Mouse (Mus musculus) kidney, postnatal 14 days (tissue): ENCODE data around the gene Efna5.

Source experiments
- DNase-seq: peaks from one replicate; pipeline ENCODE4 v3.0.0; 2022; ENCODE audit warnings: mixed read lengths

The Efna5 gene

GRCm38 (mm10) chr17:62881176-62881790 lies at the start of gene Efna5:
Gene Efna5, minus strand, starts transcription at chr17:62881317.
- DNase-seq, result peak; percentile 44

GRCm38 (mm10) chr17:62915304-62915703 lies 34.2 kb upstream of the Efna5 start:
- DNase-seq, result no peak

- no peak for DNase-seq
These were observed 24.8 kb upstream of the Efna5 start for GRCm38 (mm10) chr17:62905692-62906445.

GRCm38 (mm10) chr17:62899066-62899465 lies 17.9 kb upstream of the Efna5 start:
- DNase-seq, result no peak

GRCm38 (mm10) chr17:62889991-62890390 lies 8.9 kb upstream of the Efna5 start:
- no peak for DNase-seq

DNA sequence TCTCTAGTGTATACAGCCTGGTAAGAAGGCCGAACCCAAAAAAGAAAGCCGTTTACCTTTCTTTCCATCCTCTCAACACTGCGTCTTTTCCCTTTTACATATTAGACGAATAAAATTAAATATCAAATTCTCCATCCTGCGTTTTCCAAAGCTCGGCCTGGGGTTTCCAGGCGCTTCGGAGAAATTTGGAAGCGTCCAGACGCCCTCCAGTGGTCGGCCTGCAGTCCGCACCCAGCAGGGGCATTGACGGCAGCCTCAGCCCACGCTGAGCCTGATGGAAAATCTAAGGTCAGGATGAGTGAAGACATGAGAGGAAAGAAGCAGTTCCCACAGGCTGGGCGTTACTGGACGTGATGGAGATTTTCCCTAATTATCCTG lies 3.0 kb upstream of the Efna5 start:
- peak; percentile 81 for DNase-seq

- DNase-seq, result peak; percentile 48
These were observed 2.5 kb upstream of the Efna5 start for GRCm38 (mm10) chr17:62883476-62884128.

GRCm38 (mm10) chr17:62882726-62883475 lies 1.8 kb upstream of the Efna5 start:
- peak; percentile 86 for DNase-seq

DNA sequence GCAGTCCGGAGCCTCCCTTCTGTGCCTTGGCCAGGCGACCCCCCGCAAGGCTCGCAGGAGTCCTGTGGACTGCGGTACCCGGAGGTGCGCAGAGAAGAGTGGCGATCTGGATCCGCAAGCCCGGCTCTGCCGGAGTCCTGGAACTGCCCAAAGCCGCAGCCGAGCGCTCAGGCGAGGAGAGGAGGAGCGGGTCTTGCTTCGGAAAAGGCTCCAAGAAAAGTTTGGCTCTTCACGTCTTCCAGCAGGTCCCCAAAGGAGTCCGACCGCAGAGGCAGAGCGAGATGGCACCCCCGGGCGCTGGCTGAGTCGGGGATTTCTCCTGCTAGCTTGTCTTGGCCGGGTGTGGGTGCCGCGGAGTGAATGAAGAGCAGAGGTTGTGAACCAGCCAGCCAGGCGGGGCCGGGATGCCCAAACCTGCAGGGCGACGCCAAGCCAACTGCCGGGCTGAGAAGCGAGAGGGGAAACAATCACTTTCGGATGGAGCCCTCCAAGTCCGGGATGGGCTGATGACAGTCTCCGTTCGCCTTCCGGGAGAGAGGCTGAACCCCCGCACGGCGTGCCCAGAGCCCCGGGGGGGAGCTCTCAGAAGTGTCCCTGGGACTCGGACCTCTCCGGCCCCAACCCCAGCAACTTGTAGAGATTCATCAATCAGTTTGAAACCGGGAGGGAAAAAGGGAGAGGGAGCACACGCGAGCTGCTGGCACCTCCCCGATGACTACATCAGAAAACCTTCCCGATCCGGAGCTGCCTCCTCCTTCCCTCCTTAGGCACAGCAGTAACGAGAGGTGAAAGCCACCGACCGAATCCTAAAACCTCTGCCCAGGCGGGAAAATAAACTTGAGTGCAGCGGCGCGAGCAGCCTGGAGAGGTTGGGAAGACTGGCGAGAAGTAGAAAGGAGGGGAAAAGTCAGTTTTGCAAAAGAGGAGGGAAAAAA lies 941 bp upstream of the Efna5 start:
- peak; percentile 45 for DNase-seq

GRCm38 (mm10) chr17:62880311-62881175 lies 574 bp downstream of the Efna5 start:
- peak; percentile 52 for DNase-seq

DNA sequence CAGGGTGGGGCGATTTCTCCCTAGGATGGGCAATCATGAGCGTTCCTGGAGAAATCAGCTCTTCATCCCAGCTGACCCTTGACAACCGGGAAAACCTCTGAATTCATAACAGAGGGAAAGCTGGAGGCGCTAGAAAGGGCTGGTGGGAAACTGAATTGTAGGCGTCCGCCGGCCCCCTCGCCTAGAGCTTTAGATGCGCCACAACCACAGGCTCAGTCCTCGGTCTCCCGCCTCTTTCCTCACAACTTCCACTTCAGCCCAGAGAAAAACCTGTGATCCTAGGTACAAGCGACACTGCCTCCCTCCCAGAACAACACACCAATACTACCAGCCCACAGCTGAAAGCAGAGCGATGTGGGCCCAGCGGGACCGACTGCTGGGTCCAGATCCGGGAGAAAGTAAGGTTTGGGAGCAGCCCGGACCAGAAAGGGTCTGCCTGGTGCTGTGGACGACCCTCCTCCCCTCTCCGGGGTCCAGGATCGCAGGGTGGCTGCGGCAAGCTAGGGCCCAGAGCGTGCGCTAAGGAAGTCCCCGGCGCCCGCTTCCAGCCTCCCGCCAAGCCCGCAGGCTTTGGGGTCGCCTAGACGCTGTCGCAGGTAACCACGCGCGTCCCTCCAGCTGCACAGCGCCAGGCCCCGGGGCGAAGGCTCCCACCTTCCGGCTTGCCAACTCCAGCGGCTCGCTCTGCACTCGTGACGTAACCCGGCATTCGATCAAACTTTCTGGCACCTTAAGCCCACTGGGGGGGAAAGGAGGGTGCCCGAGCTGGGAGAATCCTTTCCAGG lies 1.4 kb downstream of the Efna5 start:
- DNase-seq, result peak; percentile 38

DNA sequence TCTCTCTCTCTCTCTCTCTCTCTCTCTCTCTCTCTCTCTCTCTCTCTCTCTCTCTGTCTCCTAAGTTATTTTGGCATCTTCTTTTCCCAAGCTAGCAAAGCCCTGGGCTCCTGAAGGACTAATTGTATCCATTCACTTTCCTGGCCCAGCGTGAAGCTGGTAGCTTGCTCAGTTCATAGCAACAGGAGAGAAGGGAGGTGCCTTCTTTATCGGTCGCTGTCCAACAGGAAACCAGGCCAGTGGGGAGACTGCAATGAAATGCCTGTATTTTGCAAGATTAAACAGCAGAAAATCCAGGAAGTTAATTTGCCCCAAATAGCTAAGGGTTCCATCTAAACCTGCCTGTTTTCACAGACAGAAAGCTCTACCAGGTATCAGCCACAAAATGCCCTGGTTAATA lies 5.4 kb downstream of the Efna5 start:
- DNase-seq, result no peak

DNA sequence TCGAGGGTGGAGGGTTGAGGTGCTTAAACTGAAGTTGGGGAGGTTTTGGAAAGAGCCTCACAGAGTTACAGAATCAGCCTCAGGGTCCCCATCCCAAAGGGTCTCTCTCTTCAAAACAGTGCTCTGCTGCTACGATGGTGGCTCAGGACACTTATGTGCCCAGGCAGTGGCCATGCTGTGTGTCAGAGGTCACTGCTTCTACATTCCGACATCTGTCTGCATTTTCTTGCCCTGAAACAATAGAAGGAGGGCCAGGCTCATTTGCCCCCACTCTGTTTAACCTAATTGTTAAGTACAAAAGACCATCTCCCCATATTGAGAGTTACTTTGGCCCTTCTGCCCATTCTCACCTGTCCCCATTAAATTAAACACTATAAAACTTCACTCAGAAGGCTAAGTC lies 9.2 kb downstream of the Efna5 start:
- DNase-seq, result no peak

- no peak for DNase-seq
These were observed 9.9 kb downstream of the Efna5 start for GRCm38 (mm10) chr17:62871191-62871590.

DNA sequence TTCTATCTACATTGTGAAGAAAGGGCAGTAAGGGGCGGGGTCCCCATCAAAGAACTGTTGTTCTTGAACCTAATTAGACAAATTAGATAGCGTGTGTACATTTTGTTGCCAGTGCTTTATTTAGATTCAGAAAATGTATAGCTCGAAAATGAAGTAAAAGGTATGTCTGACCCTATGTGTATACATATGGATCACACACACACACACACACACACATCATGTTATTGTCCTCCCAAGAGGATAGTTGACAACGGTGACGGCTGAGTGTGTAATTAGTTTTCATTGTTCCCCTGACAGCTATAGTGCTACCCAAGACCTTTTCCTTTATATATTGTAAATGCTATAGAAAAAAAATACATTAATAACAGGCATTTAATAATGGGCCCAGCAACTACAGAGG lies 10.7 kb downstream of the Efna5 start:
- no peak for DNase-seq

GRCm38 (mm10) chr17:62864966-62865365 lies 16.2 kb downstream of the Efna5 start:
- DNase-seq, result no peak

DNA sequence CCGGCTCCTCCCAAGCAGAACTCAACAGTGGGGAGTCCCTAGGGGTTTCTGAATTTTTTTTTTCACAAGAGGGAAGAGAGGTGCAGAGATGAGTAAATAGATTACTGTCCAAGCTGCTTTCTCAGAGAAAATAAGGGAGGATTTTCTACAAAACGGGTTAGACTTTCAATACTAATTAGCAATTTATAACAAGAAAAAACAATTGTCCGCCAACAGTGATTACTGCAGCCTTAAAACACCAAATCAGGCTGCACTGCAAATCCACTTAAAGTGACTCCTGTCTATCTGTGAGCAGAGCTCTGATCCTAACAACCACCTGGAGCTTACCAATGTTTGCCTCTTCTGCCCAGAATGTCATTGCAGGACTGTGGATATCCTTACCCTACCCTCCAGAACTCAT lies 18.1 kb downstream of the Efna5 start:
- DNase-seq, result no peak

DNA sequence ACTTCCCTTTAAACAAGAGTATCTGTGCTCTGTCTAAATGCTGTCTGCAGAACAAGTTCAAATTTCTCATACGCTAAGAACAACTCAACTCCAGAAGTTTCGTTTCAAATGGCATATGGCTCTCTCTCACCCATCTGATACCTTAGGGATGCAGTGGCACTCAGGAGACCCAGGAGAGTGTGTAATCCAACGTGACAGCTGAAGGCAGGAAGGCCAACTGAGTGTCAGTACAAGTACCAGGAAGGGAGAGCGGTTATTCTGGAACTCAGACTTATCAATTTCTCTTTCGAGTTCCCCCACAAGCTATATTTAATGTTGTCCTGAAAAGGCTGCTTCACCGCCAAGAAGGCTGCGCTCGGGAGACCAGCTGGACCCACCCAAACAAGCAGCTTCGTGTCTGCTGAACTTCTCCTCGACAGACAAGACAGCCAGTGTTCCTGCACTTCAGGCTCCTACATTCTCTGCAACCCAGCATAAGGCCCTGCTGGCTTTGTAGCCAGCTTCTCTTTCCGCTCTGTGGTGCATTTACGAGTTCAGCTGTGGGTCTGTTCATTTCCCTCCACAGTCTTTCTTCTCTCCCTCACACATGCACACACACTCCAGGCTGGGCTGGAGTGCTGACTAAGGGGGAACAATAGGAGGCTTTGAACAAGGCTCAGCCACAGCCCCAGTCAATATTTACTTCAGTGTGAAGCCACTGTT lies 18.7 kb downstream of the Efna5 start:
- no peak for DNase-seq

DNA sequence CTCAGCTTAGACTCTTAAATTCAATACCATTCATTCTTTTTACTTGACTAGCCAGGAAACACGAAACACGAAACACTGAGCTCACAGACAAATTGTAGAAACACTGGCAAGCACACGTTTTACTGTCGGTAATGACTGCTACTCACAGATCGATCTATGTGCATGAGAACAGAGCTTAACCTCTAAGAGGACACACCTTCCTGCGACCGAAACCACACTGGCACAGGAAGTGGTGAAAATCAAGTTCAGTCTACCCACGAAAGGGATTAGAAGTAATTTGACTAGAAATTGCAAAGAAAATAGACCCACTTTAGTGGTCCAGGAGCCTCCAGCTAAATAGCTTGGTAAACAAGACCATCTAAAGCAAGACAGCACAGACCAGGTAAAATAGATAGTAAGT lies 23.8 kb downstream of the Efna5 start:
- DNase-seq, result no peak

- no peak for DNase-seq
These were observed 27.4 kb downstream of the Efna5 start for GRCm38 (mm10) chr17:62853741-62854140.
